Mouse (Mus musculus) hindbrain, embryonic 11.5 days (tissue): Measurements from ENCODE around the gene Polr2e. TPM values are rescaled to one million over a fixed set of nuclear protein-coding genes. Genes with fewer than 3 reads are reported as not detected.

Experiments
- ATAC-seq: fragments of 200-750 bp; cut with Nextera tagmentation; 2 replicates; pipeline ENCODE4 v1.8.0; 2017; ENCODE audit warnings: mild to moderate bottlenecking, moderate TSS enrichment, moderate library complexity; ENCODE audit not compliant: low FRiP score
- DNase-seq: peaks from one replicate; pipeline ENCODE4 v3.0.0-alpha.2; 2015; ENCODE audit warnings: low spot score
- H3K27ac ChIP-seq: fragments of 300-500 bp; sonication (generic); 2 replicates; pipeline ENCODE4 v1.5.1; 2014; ENCODE audit warnings: mild to moderate bottlenecking, low read depth, low read length
- H3K27me3 ChIP-seq: fragments of 300-500 bp; sonication (generic); 2 replicates; pipeline ENCODE4 v1.6.1; 2014; ENCODE audit warnings: mild to moderate bottlenecking, low read length, moderate library complexity, mixed read lengths; ENCODE audit not compliant: control insufficient read depth, insufficient read depth
- H3K36me3 ChIP-seq: fragments of 300-500 bp; sonication (generic); 2 replicates; pipeline ENCODE4 v1.6.1; 2014; ENCODE audit warnings: mild to moderate bottlenecking, low read length, moderate library complexity, mixed read lengths; ENCODE audit not compliant: control insufficient read depth, insufficient read depth
- H3K4me1 ChIP-seq: fragments of 300-500 bp; sonication (generic); replicated peaks from 2 replicates; pipeline ENCODE4 v1.6.1; 2014; ENCODE audit warnings: low read length, mixed read lengths; ENCODE audit not compliant: control insufficient read depth, insufficient read depth
- H3K4me2 ChIP-seq: fragments of 300-500 bp; sonication (generic); replicated peaks from 2 replicates; pipeline ENCODE4 v1.6.1; 2014; ENCODE audit warnings: mild to moderate bottlenecking, low read depth, low read length
- H3K4me3 ChIP-seq: fragments of 300-500 bp; sonication (generic); 2 replicates; pipeline ENCODE4 v1.5.1; 2014; ENCODE audit warnings: low read depth, low read length
- H3K9ac ChIP-seq: fragments of 300-500 bp; sonication (generic); 2 replicates; pipeline ENCODE4 v1.6.1; 2014; ENCODE audit warnings: low read depth, low read length
- H3K9me3 ChIP-seq: fragments of 300-500 bp; sonication (generic); 2 replicates; pipeline ENCODE4 v1.6.1; 2016; ENCODE audit warnings: low read length; ENCODE audit not compliant: control insufficient read depth
- WGBS: fragments of 180-500 bp; shearing (Covaris S2); extraction: QIAGEN DNeasy Blood & Tissue Kit; methylation state at CpG from one replicate; pipeline ENCODE4 v1.1.7; 2014; 5-methylcytosine and 5-hydroxymethylcytosine counted together
- polyA plus RNA-seq: library from polyadenylated mRNA; unstranded; fragments of >200 nt; fragmentation: Nextera tagmentation; extraction: Ambion mirVana; gene quantifications from 2 replicates; pipeline ENCODE4 v1.2.1, GENCODE M21; 2014

Gene Polr2e
- polyA plus RNA-seq, 1 experiment from 2014 or later, result 215 TPM

- Histone ChIP-seq H3K27me3 (peaks cover 38% of the 10 kb centered on the region), H3K36me3 (no peaks in the 10 kb centered on the region), H3K9ac (peak overlapping the region; percentile 17; the same call in 1 of the 2 replicates), H3K4me1 (peaks cover 10% of the 10 kb centered on the region), H3K4me3 (peak overlapping the region; percentile 40), H3K27ac (0 out of 2 replicates have a peak overlapping the region, but pooled peaks have one; percentile 31), H3K9me3 (no peaks in the 10 kb centered on the region), H3K4me2 (peak overlapping the region; percentile 38)
- ATAC-seq, result no peak
- 11% methylated on average over 27 of the region's 27 CpGs for WGBS
- DNase-seq, result no peak
These were observed 51.7 kb downstream of the Polr2e start for GRCm38 (mm10) chr10:79987771-79988505.

DNA sequence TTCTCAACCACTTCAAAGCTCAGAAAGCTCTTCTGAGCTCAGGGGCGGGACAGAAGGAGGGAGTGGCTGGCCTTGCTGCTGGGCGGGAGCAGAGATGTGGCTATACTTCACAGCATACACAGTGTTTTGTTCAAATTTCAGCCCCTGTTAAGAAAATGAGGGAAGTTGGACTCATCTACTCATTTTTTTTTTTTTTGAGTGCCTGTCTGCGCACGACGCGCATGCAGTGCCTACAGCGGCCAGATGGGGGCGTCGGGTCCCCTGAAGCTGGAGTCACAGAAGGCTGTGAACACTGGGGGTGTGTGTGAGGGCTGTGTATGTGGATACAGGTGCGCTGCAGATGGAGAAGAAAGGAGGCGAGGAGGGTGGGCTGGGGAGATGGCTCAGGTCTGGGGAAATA, 52.6 kb downstream of the Polr2e start:
- H3K4me2 ChIP-seq, result no peak overlapping the region
- no peaks in the 10 kb centered on the region for H3K9me3 ChIP-seq
- ATAC-seq (no peak), DNase-seq (peak; percentile 90)
- no peak overlapping the region for H3K9ac ChIP-seq
- no peaks in the 10 kb centered on the region for H3K36me3 ChIP-seq
- H3K27ac ChIP-seq, result 0 out of 2 replicates have a peak overlapping the region, but pooled peaks have one; percentile 7
- WGBS, result 4% methylated on average over 11 of the region's 11 CpGs
- H3K4me3 ChIP-seq, result no peak overlapping the region
- H3K27me3 ChIP-seq, result peaks cover 38% of the 10 kb centered on the region
- H3K4me1 ChIP-seq, result peaks cover 10% of the 10 kb centered on the region

DNA sequence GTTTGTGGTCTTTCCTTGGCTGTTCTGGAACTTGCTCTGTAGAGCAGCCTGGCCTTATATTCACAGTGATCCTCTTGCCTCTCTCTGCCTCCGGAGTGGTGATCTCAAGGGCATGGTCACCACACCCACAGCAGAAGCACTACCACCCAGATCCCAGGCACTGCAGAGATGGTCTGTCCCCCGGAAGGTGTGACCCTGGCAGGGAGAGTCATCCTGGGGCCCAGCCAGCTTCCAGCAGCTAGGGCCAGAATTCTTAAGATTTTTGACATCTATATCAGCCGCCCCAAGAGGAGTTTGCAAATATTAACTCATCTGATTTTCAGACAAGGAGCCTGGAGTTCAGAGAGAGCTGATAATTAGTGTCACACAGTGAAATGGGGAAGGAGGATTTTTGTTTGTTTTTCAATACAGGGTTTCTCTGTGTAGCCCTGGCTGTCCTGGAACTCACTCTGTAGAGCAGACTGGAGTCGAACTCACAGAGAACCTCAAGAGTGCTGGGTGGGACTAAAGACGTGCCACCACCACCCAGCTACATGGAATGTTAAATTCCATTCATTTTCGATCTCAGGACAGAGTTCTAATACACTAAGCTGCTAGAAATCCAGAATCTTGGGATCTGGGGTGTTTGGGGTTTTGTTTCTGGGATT, 53.2 kb downstream of the Polr2e start:
- Histone ChIP-seq H3K4me3 (peak overlapping the region; percentile 66), H3K4me1 (peaks cover 10% of the 10 kb centered on the region), H3K27ac (no peak overlapping the region), H3K27me3 (peaks cover 38% of the 10 kb centered on the region), H3K9me3 (no peaks in the 10 kb centered on the region), H3K36me3 (no peaks in the 10 kb centered on the region), H3K4me2 (peak overlapping the region; percentile 65), H3K9ac (0 out of 2 replicates have a peak overlapping the region, but pooled peaks have one; percentile 49)
- ATAC-seq, result no peak
- no peak for DNase-seq
- 49% methylated on average over 6 of the region's 6 CpGs for WGBS

Other genes with a start within 250 kb of the Polr2e start
- 0.13 TPM in 1 of 2 replicates, not detected in the other for gene Prss57, start 248.8 kb downstream of the Polr2e start, polyA plus RNA-seq
- gene Palm, start 246.2 kb downstream of the Polr2e start, polyA plus RNA-seq, result 129 and 132 TPM in 2 replicates
- 0.59 and 0.69 TPM in 2 replicates for gene Misp, start 218.8 kb downstream of the Polr2e start, polyA plus RNA-seq
- gene Ptbp1, start 185.4 kb downstream of the Polr2e start, polyA plus RNA-seq, result 141 and 152 TPM in 2 replicates
- 9.4 and 10.5 TPM in 2 replicates for gene Prtn3, start 165.3 kb downstream of the Polr2e start, polyA plus RNA-seq
- 129 and 150 TPM in 2 replicates for gene Plppr3, start 165.2 kb downstream of the Polr2e start, polyA plus RNA-seq
- 0.67 TPM in 1 of 2 replicates, not detected in the other for gene Elane, start 153.5 kb downstream of the Polr2e start, polyA plus RNA-seq
- not detected in 2 replicates for gene Cfd, start 148.9 kb downstream of the Polr2e start, polyA plus RNA-seq
- 33.7 and 41.8 TPM in 2 replicates for gene Med16, start 130.9 kb downstream of the Polr2e start, polyA plus RNA-seq
- 23.6 and 25.3 TPM in 2 replicates for gene Gm26602, start 128.9 kb downstream of the Polr2e start, polyA plus RNA-seq
- gene Kiss1r, start 122.8 kb downstream of the Polr2e start, polyA plus RNA-seq, result 0.26 and 0.36 TPM in 2 replicates
- 131 and 139 TPM in 2 replicates for gene R3hdm4, start 118.6 kb downstream of the Polr2e start, polyA plus RNA-seq
- gene Arid3a, start 112.8 kb downstream of the Polr2e start, polyA plus RNA-seq, result 4.9 and 9.0 TPM in 2 replicates
- gene Wdr18, start 79.6 kb downstream of the Polr2e start, polyA plus RNA-seq, result 94.7 and 102 TPM in 2 replicates
- gene Grin3b, start 69.1 kb downstream of the Polr2e start, polyA plus RNA-seq, result 0.29 and 0.49 TPM in 2 replicates
- 14.6 and 16.1 TPM in 2 replicates for gene Tmem259, start 55.5 kb downstream of the Polr2e start, polyA plus RNA-seq
- gene Cnn2, start 51.2 kb downstream of the Polr2e start, polyA plus RNA-seq, result 180 and 221 TPM in 2 replicates
- gene Abca7, start 43.3 kb downstream of the Polr2e start, polyA plus RNA-seq, result 2.6 TPM in 2 replicates
- 4.1 and 4.3 TPM in 2 replicates for gene Arhgap45, start 23.1 kb downstream of the Polr2e start, polyA plus RNA-seq
- 543 and 552 TPM in 2 replicates for gene Gpx4, start 7.4 kb upstream of the Polr2e start, polyA plus RNA-seq
- gene Sbno2, start 65.8 kb upstream of the Polr2e start, polyA plus RNA-seq, result 8.0 and 9.5 TPM in 2 replicates
- 21.3 and 26.8 TPM in 2 replicates for gene Stk11, start 76.0 kb upstream of the Polr2e start, polyA plus RNA-seq
- gene Atp5d, start 98.8 kb upstream of the Polr2e start, polyA plus RNA-seq, result 364 and 371 TPM in 2 replicates
- gene Cbarp, start 101.0 kb upstream of the Polr2e start, polyA plus RNA-seq, result 15.1 and 16.7 TPM in 2 replicates
- 66.7 and 67.1 TPM in 2 replicates for gene Midn, start 108.5 kb upstream of the Polr2e start, polyA plus RNA-seq
- gene Cirbp, start 126.2 kb upstream of the Polr2e start, polyA plus RNA-seq, result 83.4 and 90.4 TPM in 2 replicates
- gene 1600002K03Rik, start 133.1 kb upstream of the Polr2e start, polyA plus RNA-seq, result 7.6 and 9.4 TPM in 2 replicates
- 24.8 and 34.2 TPM in 2 replicates for gene Efna2, start 139.7 kb upstream of the Polr2e start, polyA plus RNA-seq
- 49.4 and 57.3 TPM in 2 replicates for gene Mum1, start 186.6 kb upstream of the Polr2e start, polyA plus RNA-seq
- 242 and 245 TPM in 2 replicates for gene Ndufs7, start 209.3 kb upstream of the Polr2e start, polyA plus RNA-seq
- gene Gamt, start 221.2 kb upstream of the Polr2e start, polyA plus RNA-seq, result 30.3 and 30.4 TPM in 2 replicates
- 46.8 and 47.3 TPM in 2 replicates for gene Dazap1, start 221.7 kb upstream of the Polr2e start, polyA plus RNA-seq